Mouse (Mus musculus) liver, postnatal 0 days (tissue): ENCODE results near the gene Kctd17.

ENCODE experiments used
- CTCF ChIP-seq: sonication (generic); IDR thresholded peaks from 2 replicates; pipeline ENCODE4 v1.5.1; 2016; ENCODE audit warnings: antibody characterized with exemption, low read depth
- EP300 ChIP-seq: IDR thresholded peaks from 2 replicates; pipeline ENCODE4 v1.6.1; 2016; ENCODE audit warnings: antibody characterized with exemption, low read depth, mild to moderate bottlenecking

DNA sequence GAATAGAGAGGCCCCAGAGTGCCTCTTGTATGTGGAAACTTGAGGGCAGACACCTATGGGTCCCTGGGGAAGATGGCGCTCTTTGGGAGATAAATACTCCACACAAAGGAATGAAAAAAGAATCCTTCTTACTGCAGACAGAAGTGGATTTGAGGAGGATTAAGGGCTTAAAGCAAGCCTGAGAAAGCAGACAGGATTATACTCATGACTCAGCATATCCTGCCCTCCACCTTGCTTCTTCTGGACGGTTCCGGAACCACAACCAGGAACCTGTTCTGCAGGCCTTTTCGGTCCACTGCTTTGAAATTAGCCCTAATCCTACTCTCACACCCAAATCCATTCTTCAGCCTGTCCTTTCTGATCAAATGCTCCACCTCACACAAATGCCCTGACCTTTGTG, 46.2 kb upstream of the Kctd17 start:
- TF ChIP-seq EP300 (no peak), CTCF (no peak)
